Mouse (Mus musculus): ENCODE results near the gene Dnajc8. TPM values are rescaled to one million over a fixed set of nuclear protein-coding genes. Genes with fewer than 3 reads are reported as not detected.

The Dnajc8 gene
- 98.9 and 101 TPM in 2 replicates for polyA plus RNA-seq (2012; rRNA removed)

GRCm38 (mm10) chr4:132535406-132536121 is at the start of gene Dnajc8:
Gene Dnajc8 (plus strand): TSS chr4:132535550.

DNA sequence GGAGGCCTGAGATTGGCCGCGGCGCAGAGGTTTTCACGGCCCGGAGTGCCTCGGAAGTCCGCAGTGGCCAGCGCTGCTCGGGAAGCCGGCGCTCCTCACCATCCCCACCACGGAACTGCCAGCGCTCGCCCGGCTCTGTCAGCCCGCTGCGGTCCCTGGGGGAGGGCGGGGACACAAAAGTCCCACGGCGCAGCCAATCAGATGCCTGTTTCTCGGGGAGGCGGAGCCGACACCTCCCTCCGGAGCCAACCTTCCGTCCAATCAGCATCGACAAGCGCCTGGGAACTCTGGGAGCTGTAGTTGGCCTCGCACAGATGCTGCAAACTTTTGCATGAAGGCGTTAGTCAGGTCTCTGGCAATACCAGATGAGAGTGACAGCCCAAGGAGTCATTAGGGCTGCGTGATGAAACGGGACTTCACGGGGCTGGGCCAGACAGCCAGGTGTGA is 25.0 kb upstream of the Dnajc8 start, which contains the start of gene Sesn2:
Gene Sesn2 (minus strand): TSS at position 150 of the 447 bp plus-strand sequence.

DNA sequence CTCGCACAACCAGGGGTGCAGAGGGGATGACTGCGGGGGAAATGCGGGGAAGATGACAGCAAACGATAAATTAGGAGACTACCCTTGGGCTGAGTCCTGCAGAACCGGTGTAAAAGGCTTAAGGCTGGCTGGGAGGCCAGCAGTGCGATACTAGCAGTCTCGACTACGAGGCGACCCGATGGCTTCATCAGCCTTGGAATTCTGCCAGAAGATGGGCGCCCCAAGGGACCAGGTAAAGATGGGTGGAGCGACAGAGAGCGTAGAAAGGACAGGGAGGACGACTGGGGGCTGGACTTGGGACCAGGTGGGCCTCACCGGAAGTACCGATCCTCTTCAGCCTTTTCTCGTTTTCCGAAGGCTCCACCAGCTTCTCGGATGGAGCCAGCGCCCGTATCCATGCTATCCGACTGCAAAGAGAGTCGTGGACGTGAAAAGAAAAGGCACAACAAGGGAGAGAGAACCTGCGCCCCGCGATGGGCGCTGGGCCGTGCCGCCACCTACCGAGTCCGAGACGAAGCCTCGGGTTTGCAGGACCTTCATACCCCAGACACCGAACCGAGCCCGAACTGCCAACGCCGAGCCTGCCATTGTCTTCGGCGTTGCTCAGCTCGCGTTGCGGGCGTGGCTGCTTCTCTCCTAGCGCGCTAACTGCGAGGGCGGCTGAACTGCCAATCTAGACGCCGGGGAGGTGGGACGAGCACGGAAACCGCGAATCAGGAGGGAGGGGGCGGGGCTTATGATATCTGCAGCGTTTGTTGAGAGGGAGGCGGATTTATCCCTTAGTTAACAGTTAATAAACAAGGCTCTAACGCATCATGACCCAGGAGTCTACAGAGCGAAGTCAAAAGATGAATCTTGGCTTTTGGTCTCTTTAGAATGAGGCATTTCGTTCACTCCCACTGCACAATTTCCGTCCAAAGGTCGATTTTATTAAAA is 2.1 kb upstream of the Dnajc8 start, which contains the start of gene Atpif1:
Gene Atpif1 (minus strand): TSS at position 679 of the 936 bp plus-strand sequence.

DNA sequence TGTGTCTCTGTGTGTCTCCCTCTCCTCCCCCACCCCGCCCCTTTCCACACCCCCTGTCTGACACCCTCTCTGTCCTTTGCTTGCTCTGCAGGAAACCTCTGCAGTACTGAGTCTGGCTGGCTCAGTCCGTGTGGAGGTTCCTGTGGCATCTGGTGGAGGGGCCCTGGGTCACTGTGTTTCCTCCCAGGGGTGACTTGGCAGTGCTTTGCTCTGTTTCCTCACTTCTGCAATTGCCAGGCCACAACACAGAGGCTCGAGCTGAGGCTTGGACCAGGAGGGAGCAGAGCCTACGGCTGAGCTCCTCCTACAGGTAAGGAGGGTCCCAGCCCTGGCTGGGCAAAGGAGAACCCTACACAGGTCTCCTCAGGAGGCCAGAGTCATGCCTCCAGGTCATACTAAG is 28.6 kb downstream of the Dnajc8 start, which contains the start of gene Ptafr:
Gene Ptafr (plus strand): TSS at position 103 of the 400 bp plus-strand sequence.

Other genes with a start within 250 kb of the Dnajc8 start
- gene Rab42, start 232.2 kb upstream of the Dnajc8 start, polyA plus RNA-seq (2012; rRNA removed), result 0.27 and 0.56 TPM in 2 replicates
- 7.4 and 10.1 TPM in 2 replicates for gene Trnau1ap, start 206.0 kb upstream of the Dnajc8 start, polyA plus RNA-seq (2012; rRNA removed)
- gene Rcc1, start 181.9 kb upstream of the Dnajc8 start, polyA plus RNA-seq (2012; rRNA removed), result 20.5 and 26.5 TPM in 2 replicates
- 6.1 and 8.3 TPM in 2 replicates for gene Phactr4, start 113.1 kb upstream of the Dnajc8 start, polyA plus RNA-seq (2012; rRNA removed)
- 4.7 and 5.2 TPM in 2 replicates for gene Med18, start 71.6 kb upstream of the Dnajc8 start, polyA plus RNA-seq (2012; rRNA removed)
- 2.9 and 3.3 TPM in 2 replicates for gene Sesn2, start 25.0 kb upstream of the Dnajc8 start, polyA plus RNA-seq (2012; rRNA removed)
- 941 and 974 TPM in 2 replicates for gene Atpif1, start 1.9 kb upstream of the Dnajc8 start, polyA plus RNA-seq (2012; rRNA removed)
- 0.42 and 0.65 TPM in 2 replicates for gene Ptafr, start 28.5 kb downstream of the Dnajc8 start, polyA plus RNA-seq (2012; rRNA removed)
- gene Eya3, start 103.4 kb downstream of the Dnajc8 start, polyA plus RNA-seq (2012; rRNA removed), result 11.6 and 13.3 TPM in 2 replicates
- gene Xkr8, start 197.0 kb downstream of the Dnajc8 start, polyA plus RNA-seq (2012; rRNA removed), result 1.5 and 2.0 TPM in 2 replicates
- gene Smpdl3b, start 221.7 kb downstream of the Dnajc8 start, polyA plus RNA-seq (2012; rRNA removed), result 0.73 and 0.87 TPM in 2 replicates
- gene Rpa2, start 232.8 kb downstream of the Dnajc8 start, polyA plus RNA-seq (2012; rRNA removed), result 54.3 and 63.5 TPM in 2 replicates